Mouse (Mus musculus) midbrain, embryonic 14.5 days (tissue): Measurements from ENCODE around the gene Gdpd2. TPM values are rescaled to one million over a fixed set of nuclear protein-coding genes. Genes with fewer than 3 reads are reported as not detected.

ENCODE experiments used
- ATAC-seq: fragments of 200-750 bp; cut with Nextera tagmentation; 2 replicates; pipeline ENCODE4 v1.8.0; 2017; ENCODE audit warnings: moderate number of reproducible peaks, moderate library complexity; ENCODE audit not compliant: low FRiP score, low TSS enrichment
- DNase-seq: peaks from one replicate; pipeline ENCODE4 v3.0.0-alpha.2; 2015
- H3K27ac ChIP-seq: fragments of 300-500 bp; sonication (generic); replicated peaks from 2 replicates; pipeline ENCODE4 v1.5.1; 2014; ENCODE audit warnings: mild to moderate bottlenecking, low read depth, low read length, moderate library complexity
- H3K27me3 ChIP-seq: fragments of 300-500 bp; sonication (generic); 2 replicates; pipeline ENCODE4 v1.6.1; 2014; ENCODE audit warnings: low read length, control low read depth, mixed read lengths; ENCODE audit not compliant: control insufficient read depth, insufficient read depth
- H3K36me3 ChIP-seq: fragments of 300-500 bp; sonication (generic); 2 replicates; pipeline ENCODE4 v1.6.1; 2014; ENCODE audit warnings: low read length, control low read depth; ENCODE audit not compliant: control insufficient read depth, insufficient read depth
- H3K4me1 ChIP-seq: fragments of 300-500 bp; sonication (generic); 2 replicates; pipeline ENCODE4 v1.6.1; 2014; ENCODE audit warnings: mild to moderate bottlenecking, antibody characterized with exemption, low read length, control low read depth; ENCODE audit not compliant: control insufficient read depth, insufficient read depth
- H3K4me2 ChIP-seq: fragments of 300-500 bp; sonication (generic); 2 replicates; pipeline ENCODE4 v1.6.1; 2014; ENCODE audit warnings: mild to moderate bottlenecking, low read length, moderate library complexity
- H3K4me3 ChIP-seq: fragments of 300-500 bp; sonication (generic); replicated peaks from 2 replicates; pipeline ENCODE4 v1.5.1; 2014; ENCODE audit warnings: low read depth, low read length
- H3K9ac ChIP-seq: fragments of 300-500 bp; sonication (generic); replicated peaks from 2 replicates; pipeline ENCODE4 v1.6.1; 2014; ENCODE audit warnings: mild to moderate bottlenecking, low read length, moderate library complexity
- H3K9me3 ChIP-seq: fragments of 300-500 bp; sonication (generic); 2 replicates; pipeline ENCODE4 v1.6.1; 2016; ENCODE audit warnings: low read length, control low read depth, mixed read lengths; ENCODE audit not compliant: control insufficient read depth
- WGBS: fragments of 180-500 bp; shearing (Covaris S2); extraction: QIAGEN DNeasy Blood & Tissue Kit; methylation state at CpG from one replicate; pipeline ENCODE4 v1.1.7; 2014; 5-methylcytosine and 5-hydroxymethylcytosine counted together
- polyA plus RNA-seq: library from polyadenylated mRNA; unstranded; fragments of >200 nt; fragmentation: Nextera tagmentation; extraction: Ambion mirVana; gene quantifications from 2 replicates; pipeline ENCODE4 v1.2.1, GENCODE M21; 2014

Gdpd2 gene
- polyA plus RNA-seq = 31.0 and 31.1 TPM in 2 replicates

DNA sequence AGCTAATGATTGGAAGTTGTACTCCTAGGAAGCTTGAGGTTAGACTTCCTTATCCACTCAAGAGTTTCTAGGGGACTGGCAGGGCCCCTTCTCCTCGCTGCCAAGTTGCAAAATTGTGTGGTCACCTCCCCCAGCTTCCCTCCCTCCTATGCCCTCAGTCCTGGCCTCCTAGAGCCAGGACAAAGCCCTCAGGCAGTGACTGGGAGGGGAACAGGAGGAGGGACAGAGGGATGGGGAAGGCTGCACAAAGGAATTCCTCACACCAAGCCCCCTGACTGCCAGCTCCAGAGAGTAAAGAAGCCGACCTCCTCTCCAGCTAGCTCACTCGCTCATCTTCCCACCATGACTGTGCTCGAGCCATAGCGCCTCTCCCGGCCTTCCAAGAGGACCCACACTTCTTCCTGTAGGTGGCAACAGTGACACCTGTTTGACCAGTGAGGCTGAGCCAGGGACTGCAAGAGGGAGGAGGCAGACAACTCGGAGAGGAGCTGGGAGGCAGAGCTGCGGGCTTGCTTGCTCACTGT lies at the start of gene Gdpd2:
TSS of gene Gdpd2 (plus strand) at position 209 of the 524 bp plus-strand sequence.
- Histone ChIP-seq H3K4me3 (peak within 1 kb of the TSS; percentile 26), H3K4me2 (peak within 1 kb of the TSS; percentile 49), H3K27ac (peak within 1 kb of the TSS; percentile 63), H3K4me1 (peaks cover 6% of the 10 kb centered on the region; the same call in 1 of the 2 replicates), H3K9me3 (no peaks in the 10 kb centered on the region), H3K9ac (peak within 1 kb of the TSS; percentile 46), H3K27me3 (no peaks in the 10 kb centered on the region), H3K36me3 (no peaks in the 10 kb centered on the region)
- 27% methylated on average over 8 of the region's 8 CpGs for WGBS
- ATAC-seq (peak; percentile 74), DNase-seq (peak; percentile 72)

- 68% methylated on average over 3 of the region's 3 CpGs for WGBS
- Histone ChIP-seq H3K4me3 (no peak overlapping the region), H3K4me2 (no peak overlapping the region), H3K9ac (no peak overlapping the region), H3K4me1 (no peaks in the 10 kb centered on the region), H3K36me3 (no peaks in the 10 kb centered on the region), H3K27me3 (no peaks in the 10 kb centered on the region), H3K27ac (no peak overlapping the region), H3K9me3 (no peaks in the 10 kb centered on the region)
- DNase-seq = no peak
- no peak for ATAC-seq
Measured at GRCm38 (mm10) chrX:100686527-100686926, 43.1 kb upstream of the Gdpd2 start.

DNA sequence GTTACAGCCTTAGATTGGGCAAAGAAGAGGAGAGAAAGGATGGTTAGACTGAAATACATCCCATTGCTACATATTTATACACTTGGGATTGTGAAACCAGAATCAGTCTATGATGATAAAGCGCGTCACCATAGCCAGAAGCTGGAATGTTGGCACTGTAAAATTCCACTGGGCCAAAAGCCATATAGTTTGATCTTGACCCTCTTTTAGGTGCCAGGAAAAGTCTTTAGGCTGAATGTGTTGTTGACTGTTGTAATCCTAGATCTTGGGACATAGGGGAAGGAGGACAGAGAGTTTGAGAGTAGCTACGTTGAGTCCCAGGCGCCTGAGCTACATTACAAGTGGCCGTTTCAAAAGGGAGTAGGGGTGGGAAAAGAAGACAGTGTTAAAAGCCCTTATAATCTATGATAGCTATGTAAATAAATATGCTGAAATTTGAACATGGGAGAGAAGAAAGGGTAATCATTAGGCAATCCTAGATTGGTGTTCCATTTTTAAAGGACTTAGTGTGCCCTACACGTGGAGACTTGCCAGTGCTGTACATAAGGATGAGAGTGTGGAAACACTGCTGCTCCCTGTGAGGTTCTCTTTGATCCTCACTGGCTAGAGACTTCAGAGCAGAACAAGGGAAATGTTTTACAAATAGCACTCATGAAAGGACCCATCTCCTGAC lies 42.2 kb upstream of the Gdpd2 start:
- H3K36me3 ChIP-seq = no peaks in the 10 kb centered on the region
- no peaks in the 10 kb centered on the region for H3K9me3 ChIP-seq
- no peak overlapping the region for H3K4me3 ChIP-seq
- no peaks in the 10 kb centered on the region for H3K27me3 ChIP-seq
- DNase-seq (no peak), ATAC-seq (no peak)
- H3K4me1 ChIP-seq = no peaks in the 10 kb centered on the region
- 88% methylated on average over 6 of the region's 6 CpGs for WGBS
- H3K27ac ChIP-seq = no peak overlapping the region
- H3K9ac ChIP-seq = no peak overlapping the region
- no peak overlapping the region for H3K4me2 ChIP-seq

- Histone ChIP-seq H3K36me3 (no peaks in the 10 kb centered on the region), H3K9ac (no peak overlapping the region), H3K4me1 (no peaks in the 10 kb centered on the region), H3K9me3 (no peaks in the 10 kb centered on the region), H3K27me3 (no peaks in the 10 kb centered on the region), H3K4me3 (no peak overlapping the region), H3K27ac (no peak overlapping the region), H3K4me2 (no peak overlapping the region)
- ATAC-seq = no peak
- WGBS = 82% methylated on average over 5 of the region's 5 CpGs
- no peak for DNase-seq
Measured at GRCm38 (mm10) chrX:100688033-100688370, 41.7 kb upstream of the Gdpd2 start.

DNA sequence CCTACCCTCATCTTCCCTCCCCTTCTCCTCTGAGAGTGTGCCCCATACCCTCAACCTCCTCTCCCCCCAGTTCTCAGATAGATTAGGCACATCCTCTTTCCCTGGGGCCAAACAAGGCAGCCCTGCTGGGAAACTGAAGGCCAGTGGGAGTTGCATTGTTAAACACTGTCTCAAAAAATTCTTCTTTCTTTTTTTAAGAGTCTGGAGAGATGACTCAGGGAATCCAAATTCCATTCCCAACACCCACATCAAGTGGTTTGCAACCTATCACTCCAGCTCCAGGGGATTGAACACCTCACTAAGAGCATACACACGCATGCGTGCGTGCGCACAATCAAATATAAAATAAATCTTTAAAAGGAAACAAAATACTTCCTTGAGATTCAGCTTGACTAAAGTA lies 32.9 kb upstream of the Gdpd2 start:
- DNase-seq (no peak), ATAC-seq (no peak)
- 94% methylated on average over 4 of the region's 4 CpGs for WGBS
- Histone ChIP-seq H3K9me3 (no peaks in the 10 kb centered on the region), H3K36me3 (no peaks in the 10 kb centered on the region), H3K27me3 (no peaks in the 10 kb centered on the region), H3K27ac (no peak overlapping the region), H3K4me2 (no peak overlapping the region), H3K4me3 (no peak overlapping the region), H3K9ac (no peak overlapping the region), H3K4me1 (no peaks in the 10 kb centered on the region)

DNA sequence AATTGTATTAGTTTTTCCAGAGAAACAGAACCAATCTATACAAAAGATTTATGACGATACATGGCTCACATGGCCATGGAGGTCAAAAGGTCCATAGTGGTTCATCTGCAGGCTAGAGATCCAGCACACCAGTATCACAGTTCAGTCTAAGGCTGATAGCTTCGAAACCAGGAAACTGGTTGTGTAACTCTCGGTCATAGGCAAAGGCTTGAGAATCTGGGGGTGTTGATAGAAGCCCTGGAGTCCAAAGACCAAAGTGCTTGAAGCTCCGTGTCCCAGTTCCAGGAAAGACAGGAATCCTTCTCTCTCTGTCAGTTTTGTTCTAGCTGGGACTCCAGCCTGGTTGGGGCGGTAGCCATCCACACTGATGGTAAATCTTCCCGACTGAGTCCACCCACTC lies 21.6 kb upstream of the Gdpd2 start:
- Histone ChIP-seq H3K9ac (no peak overlapping the region), H3K4me1 (no peaks in the 10 kb centered on the region), H3K4me3 (no peak overlapping the region), H3K27me3 (no peaks in the 10 kb centered on the region), H3K9me3 (no peaks in the 10 kb centered on the region), H3K27ac (no peak overlapping the region), H3K4me2 (no peak overlapping the region), H3K36me3 (no peaks in the 10 kb centered on the region)
- ATAC-seq (no peak), DNase-seq (no peak)
- WGBS = 91% methylated on average over 6 of the region's 6 CpGs

GRCm38 (mm10) chrX:100716173-100716572 lies 13.5 kb upstream of the Gdpd2 start:
- Histone ChIP-seq H3K4me2 (no peak overlapping the region), H3K4me1 (no peaks in the 10 kb centered on the region), H3K9ac (no peak overlapping the region), H3K4me3 (no peak overlapping the region), H3K27ac (no peak overlapping the region), H3K27me3 (no peaks in the 10 kb centered on the region), H3K9me3 (no peaks in the 10 kb centered on the region), H3K36me3 (no peaks in the 10 kb centered on the region)
- DNase-seq = no peak
- WGBS = 95% methylated on average over 6 of the region's 6 CpGs
- no peak for ATAC-seq

DNA sequence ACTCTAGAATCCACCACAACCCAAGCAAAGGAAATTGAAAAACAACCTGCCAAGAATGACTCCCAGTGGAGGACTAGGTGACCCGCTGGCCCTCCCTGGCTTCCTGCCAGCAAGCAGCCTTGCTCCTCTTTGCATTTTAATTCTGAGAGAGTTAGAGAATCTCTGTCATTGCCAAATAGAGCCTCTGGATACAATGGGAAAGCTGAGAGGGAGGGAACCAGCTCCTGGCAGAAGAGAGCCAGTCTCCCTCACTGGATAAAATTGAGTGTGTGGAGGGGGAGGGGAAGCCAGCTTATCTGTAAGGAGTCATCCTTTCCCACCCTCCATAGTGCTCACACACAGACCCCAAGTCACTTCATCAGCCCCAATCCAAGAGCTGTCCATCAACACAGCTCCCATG lies 726 bp upstream of the Gdpd2 start:
- Histone ChIP-seq H3K4me3 (no peak overlapping the region), H3K4me2 (no peak overlapping the region), H3K9me3 (no peaks in the 10 kb centered on the region), H3K9ac (no peak overlapping the region), H3K4me1 (peaks cover 6% of the 10 kb centered on the region; the same call in 1 of the 2 replicates), H3K27ac (peak overlapping the region; percentile 63), H3K36me3 (no peaks in the 10 kb centered on the region), H3K27me3 (no peaks in the 10 kb centered on the region)
- DNase-seq (peak; percentile 76), ATAC-seq (peak; percentile 71)
- WGBS = 29% methylated on average over 1 of the region's 1 CpGs

GRCm38 (mm10) chrX:100730266-100730665 lies 593 bp downstream of the Gdpd2 start:
- ATAC-seq (peak; percentile 60), DNase-seq (no peak)
- no peaks in the 10 kb centered on the region for H3K9me3 ChIP-seq
- H3K27ac ChIP-seq = peak overlapping the region; percentile 63; the same call in 1 of the 2 replicates
- peaks cover 6% of the 10 kb centered on the region; the same call in 1 of the 2 replicates for H3K4me1 ChIP-seq
- H3K9ac ChIP-seq = peak overlapping the region; percentile 46
- no peaks in the 10 kb centered on the region for H3K27me3 ChIP-seq
- peak overlapping the region; percentile 49 for H3K4me2 ChIP-seq
- no peaks in the 10 kb centered on the region for H3K36me3 ChIP-seq
- peak overlapping the region; percentile 26 for H3K4me3 ChIP-seq
- WGBS = 31% methylated on average over 8 of the region's 8 CpGs
